Mouse (Mus musculus) ovary, postnatal 10 days (tissue): Measurements from ENCODE around the gene Gm19684.
"Not testable (repeated sequence)": the region's sequence is repeated elsewhere in the genome, so short reads cannot be mapped to it uniquely, and the experiment has no call there.

Experiments
- DNase-seq: peaks from one replicate; pipeline ENCODE4 v3.0.0; 2022; ENCODE audit warnings: low spot score

The Gm19684 gene

DNA sequence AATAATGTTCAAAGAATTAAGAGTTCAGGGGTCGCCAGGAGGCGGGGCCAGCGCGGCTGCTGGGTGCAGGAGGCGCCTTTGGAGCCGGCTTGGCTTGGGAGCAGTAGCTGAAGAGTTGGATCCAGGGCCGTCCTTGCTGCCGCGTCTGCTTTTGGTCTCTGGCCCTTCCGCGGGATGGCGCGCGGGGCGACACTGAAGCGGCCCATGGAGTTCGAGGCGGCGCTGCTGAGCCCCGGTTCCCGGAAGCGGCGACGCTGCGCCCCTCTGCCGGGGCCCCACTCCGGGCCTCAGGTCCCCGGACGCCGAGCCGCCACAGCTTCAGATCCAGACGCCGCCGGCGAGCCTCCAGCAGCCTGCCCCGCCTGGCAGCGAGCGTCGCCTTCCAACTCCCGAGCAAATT lies 57.5 kb downstream of the Gm19684 start:
- DNase-seq: not testable (repeated sequence)
